Mouse (Mus musculus) embryonic fibroblast, embryonic 13.5 days (primary cell): ENCODE measurements around the gene Sipa1l3.

Experiments used
- CTCF ChIP-seq: IDR thresholded peaks from 2 replicates; pipeline ENCODE4 v1.5.1; 2011; ENCODE audit warnings: mild to moderate bottlenecking, control low read depth, low read length, moderate library complexity, borderline replicate concordance; ENCODE audit not compliant: insufficient read depth
- POLR2A ChIP-seq: IDR thresholded peaks from 2 replicates; pipeline ENCODE4 v1.6.1; 2011; ENCODE audit warnings: low read depth, mild to moderate bottlenecking, control low read depth, low read length, moderate library complexity

DNA sequence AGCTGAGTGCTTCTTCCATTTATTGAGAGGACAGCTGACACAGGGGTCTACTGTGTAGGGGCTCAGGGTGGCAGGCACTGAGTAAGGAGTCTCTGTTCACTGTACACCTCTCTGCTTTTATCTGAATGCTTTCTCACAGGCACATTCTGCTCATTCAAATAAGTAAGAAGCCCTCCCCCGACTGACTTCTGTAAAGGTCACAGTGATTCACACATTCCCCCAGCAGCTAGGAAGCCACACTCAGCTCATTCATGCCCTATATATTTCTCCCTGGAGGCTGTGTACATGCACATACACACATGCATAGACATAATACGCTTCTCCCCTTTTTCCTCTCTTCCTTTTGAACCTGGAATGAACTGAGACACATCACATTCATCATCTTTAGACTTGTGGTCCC, 74.4 kb downstream of the Sipa1l3 start:
- TF ChIP-seq CTCF (no peak), POLR2A (no peak)
